Mouse (Mus musculus) kidney, postnatal 0 days (tissue): ENCODE results near the gene Hpca. TPM values are rescaled to one million over a fixed set of nuclear protein-coding genes. Genes with fewer than 3 reads are reported as not detected.

Experiments used
- ATAC-seq: fragments of 200-750 bp; cut with Nextera tagmentation; replicated peaks from 2 replicates; pipeline ENCODE4 v1.8.0; 2017; ENCODE audit warnings: low read depth, moderate number of reproducible peaks, moderate TSS enrichment, moderate library complexity; ENCODE audit not compliant: low FRiP score
- DNase-seq: peaks from one replicate; pipeline ENCODE4 v3.0.0-alpha.2; 2016; ENCODE audit warnings: low spot score
- H3K27ac ChIP-seq: fragments of 300-500 bp; sonication (generic); 2 replicates; pipeline ENCODE4 v1.5.1; 2014; ENCODE audit warnings: mild to moderate bottlenecking
- H3K27me3 ChIP-seq: fragments of 300-500 bp; sonication (generic); 2 replicates; pipeline ENCODE4 v1.6.1; 2014; ENCODE audit warnings: low read length, mixed read lengths; ENCODE audit not compliant: insufficient read depth
- H3K36me3 ChIP-seq: fragments of 300-500 bp; sonication (generic); 2 replicates; pipeline ENCODE4 v1.6.1; 2014; ENCODE audit warnings: low read length, mixed read lengths; ENCODE audit not compliant: insufficient read depth
- H3K4me1 ChIP-seq: fragments of 300-500 bp; sonication (generic); replicated peaks from 2 replicates; pipeline ENCODE4 v1.6.1; 2014; ENCODE audit warnings: antibody characterized with exemption, low read length, mixed read lengths; ENCODE audit not compliant: insufficient read depth
- H3K4me2 ChIP-seq: fragments of 300-500 bp; sonication (generic); 2 replicates; pipeline ENCODE4 v1.6.1; 2014; ENCODE audit warnings: mild to moderate bottlenecking, low read length, moderate library complexity, mixed read lengths
- H3K4me3 ChIP-seq: fragments of 300-500 bp; sonication (generic); replicated peaks from 2 replicates; pipeline ENCODE4 v1.5.1; 2014; ENCODE audit warnings: low read depth, low read length
- H3K9ac ChIP-seq: fragments of 300-500 bp; sonication (generic); 2 replicates; pipeline ENCODE4 v1.6.1; 2014; ENCODE audit warnings: low read depth, low read length
- H3K9me3 ChIP-seq: fragments of 300-500 bp; sonication (generic); replicated peaks from 2 replicates; pipeline ENCODE4 v1.6.1; 2016; ENCODE audit warnings: low read length, inconsistent platforms, mixed read lengths
- CTCF ChIP-seq: IDR thresholded peaks from 2 replicates; pipeline ENCODE4 v1.5.1; 2016; ENCODE audit warnings: antibody characterized with exemption, low read depth, mild to moderate bottlenecking, moderate library complexity
- WGBS: fragments of 180-500 bp; shearing (Covaris S2); extraction: QIAGEN DNeasy Blood & Tissue Kit; methylation state at CpG from one replicate; pipeline ENCODE4 v1.1.7; 2014; 5-methylcytosine and 5-hydroxymethylcytosine counted together
- polyA plus RNA-seq: library from polyadenylated mRNA; unstranded; fragments of >200 nt; fragmentation: Nextera tagmentation; extraction: Ambion mirVana; gene quantifications from 2 replicates; pipeline ENCODE4 v1.2.1, GENCODE M21; 2015

Gene Hpca
- polyA plus RNA-seq, 1 experiment from 2014 or later = 1.0 TPM

DNA sequence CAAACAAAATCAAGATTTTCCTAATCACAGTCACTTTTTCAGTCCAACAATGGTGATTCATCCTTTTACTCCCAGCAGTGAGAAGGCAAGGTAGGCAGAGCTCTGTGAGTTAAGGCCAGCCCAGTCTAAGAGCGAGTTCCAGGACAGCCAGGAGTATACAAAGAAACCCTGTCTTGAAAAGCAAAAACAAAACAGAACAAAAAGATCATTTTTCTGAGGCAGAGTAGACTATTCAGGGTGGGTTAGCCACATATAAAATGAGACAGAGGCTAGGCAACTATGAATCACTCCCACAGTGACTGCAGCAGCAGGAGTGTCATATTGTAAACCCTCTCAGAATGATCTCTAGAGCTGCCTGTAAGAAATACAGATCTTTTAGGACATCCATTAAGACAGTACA lies 27.5 kb upstream of the Hpca start:
- WGBS = 90% methylated on average over 1 of the region's 1 CpGs
- Histone ChIP-seq H3K27ac (no peak overlapping the region), H3K9me3 (no peaks in the 10 kb centered on the region), H3K36me3 (peaks cover 25% of the 10 kb centered on the region), H3K4me2 (no peak overlapping the region), H3K4me3 (no peak overlapping the region), H3K4me1 (no peaks in the 10 kb centered on the region), H3K9ac (no peak overlapping the region), H3K27me3 (no peaks in the 10 kb centered on the region)
- DNase-seq (no peak), ATAC-seq (no peak)
- TF ChIP-seq CTCF = no peak

DNA sequence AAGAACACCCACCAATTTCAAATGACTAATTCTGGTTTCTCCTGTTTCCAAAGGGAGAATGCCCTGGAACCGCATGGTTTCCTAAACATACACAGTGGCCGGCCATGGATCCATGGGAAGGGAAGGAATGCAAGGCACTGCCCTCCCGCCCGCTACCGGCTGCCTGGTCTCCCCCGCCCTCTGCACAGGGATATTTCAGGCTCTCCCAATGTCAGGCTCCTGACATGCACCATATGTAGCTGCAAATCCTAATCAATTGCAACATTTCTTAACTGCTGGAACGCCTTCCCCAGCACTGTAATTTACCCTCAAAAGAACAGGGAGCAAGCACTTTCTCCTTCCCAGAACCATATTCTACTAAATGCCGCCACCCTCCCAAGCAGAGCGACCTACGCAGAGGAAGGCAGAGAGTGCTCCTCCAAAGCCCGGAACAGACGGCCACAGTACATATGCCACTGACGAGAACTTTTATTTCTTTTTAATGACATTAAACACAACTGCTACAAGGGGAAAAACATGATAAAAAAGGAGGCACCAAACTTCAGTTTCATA lies 25.8 kb upstream of the Hpca start:
- Histone ChIP-seq H3K36me3 (peaks cover 19% of the 10 kb centered on the region), H3K4me3 (no peak overlapping the region), H3K9me3 (no peaks in the 10 kb centered on the region), H3K27me3 (no peaks in the 10 kb centered on the region), H3K4me1 (no peaks in the 10 kb centered on the region), H3K27ac (peak overlapping the region; percentile 20), H3K9ac (no peak overlapping the region), H3K4me2 (peak overlapping the region; percentile 1; the same call in 1 of the 2 replicates)
- DNase-seq = peak; percentile 61
- WGBS = 54% methylated on average over 13 of the region's 13 CpGs
- no peak for ATAC-seq
- no peak for TF ChIP-seq CTCF

DNA sequence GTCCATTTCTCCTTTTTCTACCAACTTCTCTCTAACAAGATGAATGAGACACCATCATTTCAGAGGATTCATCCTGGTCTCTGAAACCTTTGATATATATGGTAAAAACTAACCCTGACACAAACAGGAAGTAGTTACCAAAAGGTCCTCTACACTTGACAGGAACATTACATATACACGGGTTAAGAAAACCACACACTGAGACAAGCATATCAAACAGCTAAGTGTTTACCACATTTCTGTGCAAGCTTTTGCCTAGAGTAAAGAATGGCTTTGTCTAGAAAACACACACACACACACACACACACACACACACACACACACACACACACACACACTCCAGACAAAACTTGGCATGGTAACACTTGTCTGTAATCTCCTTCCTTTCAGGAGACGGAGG lies 24.6 kb upstream of the Hpca start:
- Histone ChIP-seq H3K27me3 (no peaks in the 10 kb centered on the region), H3K4me1 (no peaks in the 10 kb centered on the region), H3K9me3 (no peaks in the 10 kb centered on the region), H3K27ac (no peak overlapping the region), H3K4me2 (no peak overlapping the region), H3K4me3 (no peak overlapping the region), H3K36me3 (peaks cover 8% of the 10 kb centered on the region; the same call in 1 of the 2 replicates), H3K9ac (no peak overlapping the region)
- TF ChIP-seq CTCF = no peak
- 35% methylated on average over 2 of the region's 2 CpGs for WGBS
- DNase-seq (no peak), ATAC-seq (no peak)

DNA sequence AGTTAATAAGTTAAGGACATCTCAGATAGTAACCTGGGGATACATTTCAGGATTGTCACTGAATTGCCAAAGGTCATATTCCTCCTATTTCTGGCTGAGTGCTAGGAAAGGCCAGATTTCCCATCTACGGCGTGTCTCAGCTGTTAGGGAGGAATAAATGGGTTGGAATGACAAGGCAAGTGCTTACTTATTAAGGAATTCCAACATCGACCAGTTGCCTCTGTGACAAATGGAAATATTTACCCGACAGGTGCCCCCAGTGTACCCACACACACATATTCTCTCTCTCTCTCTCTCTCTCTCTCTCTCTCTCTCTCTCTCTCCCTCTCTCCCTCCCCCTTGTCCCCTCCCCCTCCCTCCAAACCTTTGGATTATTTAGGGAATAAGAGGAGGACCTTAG lies 24.1 kb upstream of the Hpca start:
- 64% methylated on average over 4 of the region's 4 CpGs for WGBS
- peaks cover 8% of the 10 kb centered on the region; the same call in 1 of the 2 replicates for H3K36me3 ChIP-seq
- no peaks in the 10 kb centered on the region for H3K27me3 ChIP-seq
- H3K9me3 ChIP-seq = no peaks in the 10 kb centered on the region
- H3K4me2 ChIP-seq = no peak overlapping the region
- H3K4me1 ChIP-seq = no peaks in the 10 kb centered on the region
- no peak overlapping the region for H3K27ac ChIP-seq
- no peak for ATAC-seq
- no peak overlapping the region for H3K4me3 ChIP-seq
- DNase-seq = no peak
- no peak for TF ChIP-seq CTCF
- no peak overlapping the region for H3K9ac ChIP-seq

DNA sequence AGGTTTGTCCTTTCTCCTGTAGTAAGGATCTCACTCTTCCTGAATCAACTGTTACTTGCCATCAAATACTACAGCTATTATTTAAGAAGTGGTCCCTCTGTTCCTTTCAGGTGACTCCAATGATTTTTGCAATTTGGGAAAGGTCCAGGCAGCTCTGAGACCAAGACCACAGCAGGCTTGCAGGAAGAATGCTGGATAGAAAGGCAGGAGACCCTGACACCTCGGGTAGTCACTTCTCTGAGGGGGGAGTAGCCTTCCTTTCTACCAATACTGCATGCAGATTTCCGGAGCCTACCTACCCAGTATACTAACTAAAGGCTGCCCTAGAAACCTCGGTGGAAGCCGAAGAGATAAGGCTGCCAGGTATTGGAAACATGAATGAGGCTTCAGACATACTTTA lies 23.6 kb upstream of the Hpca start:
- DNase-seq (no peak), ATAC-seq (no peak)
- Histone ChIP-seq H3K4me1 (no peaks in the 10 kb centered on the region), H3K4me3 (no peak overlapping the region), H3K27ac (no peak overlapping the region), H3K9ac (no peak overlapping the region), H3K27me3 (no peaks in the 10 kb centered on the region), H3K4me2 (no peak overlapping the region), H3K36me3 (peaks cover 8% of the 10 kb centered on the region; the same call in 1 of the 2 replicates), H3K9me3 (no peaks in the 10 kb centered on the region)
- no peak for TF ChIP-seq CTCF
- 64% methylated on average over 4 of the region's 4 CpGs for WGBS

DNA sequence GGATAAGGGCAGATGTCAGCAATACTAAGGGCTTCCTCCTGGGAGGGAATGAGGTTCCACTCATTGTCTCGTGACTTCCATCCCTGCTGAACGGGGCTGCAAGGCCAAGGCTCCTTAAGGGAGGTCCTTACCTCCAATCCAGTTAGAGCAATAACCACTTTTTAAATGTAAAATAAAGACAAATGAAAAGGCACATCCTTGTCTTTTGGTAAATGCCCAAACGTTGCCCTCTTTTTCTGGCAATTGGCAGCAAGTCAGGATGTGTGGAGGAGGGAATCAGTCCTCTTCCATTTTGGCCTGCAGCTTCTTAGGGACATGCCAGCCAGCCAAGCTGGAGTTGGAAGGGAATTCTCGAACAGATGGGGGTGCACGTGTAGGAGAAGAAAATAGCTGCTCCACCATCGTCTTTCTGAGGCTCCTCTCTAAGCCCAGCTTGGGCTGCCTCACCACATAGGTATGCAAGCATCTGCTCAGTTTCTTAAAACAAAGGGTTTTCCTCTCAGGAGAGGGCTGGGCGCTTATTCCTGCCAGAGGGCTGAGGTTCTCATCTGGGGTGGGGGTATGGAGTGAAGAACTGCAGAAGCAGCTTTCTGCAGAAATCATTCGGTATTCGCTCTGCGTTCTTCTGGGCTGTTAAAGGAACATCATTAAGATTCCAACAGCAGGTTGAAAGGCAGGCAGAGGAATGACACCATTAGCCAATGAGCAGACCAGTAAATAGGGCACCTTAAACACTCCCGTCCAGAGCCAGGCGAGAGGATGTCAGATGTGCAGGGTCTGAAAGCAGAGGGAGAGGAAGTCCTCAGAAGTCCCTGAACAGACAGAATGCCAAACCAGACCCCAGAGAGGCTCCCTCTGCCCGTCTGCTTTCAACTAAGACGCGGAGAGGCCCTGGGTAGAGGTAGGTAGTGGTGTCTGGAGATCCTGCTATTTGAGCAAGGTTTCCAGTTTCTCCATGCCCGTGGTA lies 22.8 kb upstream of the Hpca start:
- no peaks in the 10 kb centered on the region for H3K27me3 ChIP-seq
- TF ChIP-seq CTCF = no peak
- ATAC-seq (no peak), DNase-seq (no peak)
- no peaks in the 10 kb centered on the region for H3K9me3 ChIP-seq
- no peak overlapping the region for H3K4me3 ChIP-seq
- peaks cover 5% of the 10 kb centered on the region; the same call in 1 of the 2 replicates for H3K36me3 ChIP-seq
- no peaks in the 10 kb centered on the region for H3K4me1 ChIP-seq
- no peak overlapping the region for H3K4me2 ChIP-seq
- H3K9ac ChIP-seq = no peak overlapping the region
- no peak overlapping the region for H3K27ac ChIP-seq
- WGBS = 53% methylated on average over 16 of the region's 16 CpGs
